Mouse (Mus musculus): ENCODE results near the gene Slc24a3. TPM values are rescaled to one million over a fixed set of nuclear protein-coding genes. Genes with fewer than 3 reads are reported as not detected.
A peak's percentile ranks its signal among the peaks of the same experiment; 100 is the strongest.

The Slc24a3 gene
- total RNA-seq, 4 experiments from 2014 or later, result 151 to 176 (median 168) TPM

GRCm38 (mm10) chr2:145533086-145533485 lies 365.5 kb downstream of the Slc24a3 start:
- no peak for DNase-seq (ENCODE audit: low spot score in 2 of 2)

DNA sequence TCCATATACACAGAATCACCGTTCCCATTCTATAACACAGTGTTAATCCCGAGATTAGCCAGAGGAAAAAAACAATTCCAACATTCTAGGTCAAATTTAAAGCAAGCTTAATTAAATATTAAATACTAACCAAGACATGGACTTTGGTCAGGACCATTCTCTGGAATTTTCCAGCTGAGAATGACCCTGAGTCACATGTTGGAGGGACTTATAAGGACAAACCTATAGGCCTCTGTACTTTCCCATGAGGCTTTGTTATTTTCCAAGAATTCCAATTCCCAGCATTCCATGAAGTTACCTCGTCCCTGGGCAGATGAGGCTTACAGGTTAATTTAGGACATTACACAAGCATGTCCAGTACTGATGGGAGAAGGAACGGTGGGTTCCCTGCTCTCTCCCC lies 367.8 kb downstream of the Slc24a3 start:
- no peak for DNase-seq (ENCODE audit: low spot score in 2 of 2)

DNA sequence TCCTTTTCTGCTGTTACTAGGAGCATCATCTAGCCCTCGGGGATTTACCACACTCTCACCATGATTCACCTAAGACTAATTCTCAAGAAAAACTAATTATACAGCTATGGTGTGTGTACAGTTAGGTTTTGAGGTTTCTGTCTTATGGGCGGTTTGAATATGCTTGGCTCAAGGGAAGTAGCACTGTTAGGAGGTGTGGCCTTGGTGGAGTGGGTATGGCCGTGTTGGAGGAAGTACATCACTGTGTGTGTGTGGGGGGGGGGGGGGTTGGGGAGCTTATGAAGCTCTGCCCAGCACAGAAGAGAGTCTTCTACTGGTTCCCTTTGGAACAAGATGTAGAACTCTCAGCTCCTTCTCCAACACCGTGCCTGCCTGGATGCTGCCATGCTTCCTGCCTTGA lies 368.2 kb downstream of the Slc24a3 start:
- no peak for DNase-seq (ENCODE audit: low spot score in 2 of 2)

- DNase-seq (ENCODE audit: low spot score in 2 of 2), result no peak
Observed at GRCm38 (mm10) chr2:145536986-145537385, 369.4 kb downstream of the Slc24a3 start.

- no peak for DNase-seq (ENCODE audit: low spot score in 2 of 2)
Observed at GRCm38 (mm10) chr2:145541695-145542094, 374.1 kb downstream of the Slc24a3 start.

GRCm38 (mm10) chr2:145546071-145546470 lies 378.5 kb downstream of the Slc24a3 start:
- DNase-seq (ENCODE audit: low spot score in 2 of 2), result no peak

- DNase-seq (ENCODE audit: low spot score in 2 of 2), result no peak
Observed at GRCm38 (mm10) chr2:145554722-145555252, 387.2 kb downstream of the Slc24a3 start.

DNA sequence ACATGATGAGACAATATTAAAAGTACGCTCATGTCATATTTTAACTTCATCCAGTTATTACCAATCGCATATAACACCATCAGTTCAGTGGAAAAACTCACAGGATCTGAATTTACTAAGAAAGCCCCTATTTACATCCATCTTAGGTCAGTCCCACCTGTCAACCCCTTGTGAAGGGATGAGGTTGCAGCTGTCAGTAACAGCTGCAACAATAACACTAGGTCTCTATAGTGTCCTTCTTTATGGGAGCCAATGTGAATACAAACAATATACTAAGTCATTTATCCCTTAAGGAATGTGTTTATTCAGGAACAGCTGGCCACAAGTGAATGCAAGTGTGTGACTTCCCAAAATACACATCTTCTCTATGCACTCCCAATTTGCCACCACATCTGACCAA lies 388.2 kb downstream of the Slc24a3 start:
- DNase-seq (ENCODE audit: low spot score in 2 of 2), result no peak

GRCm38 (mm10) chr2:145557361-145557931 lies 389.9 kb downstream of the Slc24a3 start:
- DNase-seq (ENCODE audit: low spot score in 2 of 2), result peak; percentile 12 to 28

- no peak for DNase-seq (ENCODE audit: low spot score in 2 of 2)
Observed at GRCm38 (mm10) chr2:145562493-145562892, 394.9 kb downstream of the Slc24a3 start.

- no peak for DNase-seq (ENCODE audit: low spot score in 2 of 2)
Observed at GRCm38 (mm10) chr2:145564596-145564995, 397.0 kb downstream of the Slc24a3 start.

DNA sequence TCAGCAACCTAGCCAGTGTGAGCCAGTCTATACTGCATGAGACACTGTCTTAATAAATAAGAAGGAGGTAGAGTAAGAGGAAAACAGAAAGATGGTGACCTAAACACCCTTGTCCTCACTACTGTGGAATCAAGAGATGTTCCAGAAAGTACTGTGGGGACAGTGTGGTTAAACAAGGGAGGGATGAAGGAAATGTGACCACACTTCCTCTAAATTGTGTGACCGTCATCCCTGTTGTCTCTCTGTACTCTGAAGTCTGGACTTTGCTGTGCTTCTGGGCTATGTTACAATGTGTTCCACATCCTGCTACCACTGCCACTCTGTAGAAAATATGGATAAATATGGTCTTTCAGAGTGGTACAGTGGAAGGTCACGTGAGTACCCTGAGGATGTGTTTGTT lies 399.4 kb downstream of the Slc24a3 start:
- no peak for DNase-seq (ENCODE audit: low spot score in 2 of 2)

DNA sequence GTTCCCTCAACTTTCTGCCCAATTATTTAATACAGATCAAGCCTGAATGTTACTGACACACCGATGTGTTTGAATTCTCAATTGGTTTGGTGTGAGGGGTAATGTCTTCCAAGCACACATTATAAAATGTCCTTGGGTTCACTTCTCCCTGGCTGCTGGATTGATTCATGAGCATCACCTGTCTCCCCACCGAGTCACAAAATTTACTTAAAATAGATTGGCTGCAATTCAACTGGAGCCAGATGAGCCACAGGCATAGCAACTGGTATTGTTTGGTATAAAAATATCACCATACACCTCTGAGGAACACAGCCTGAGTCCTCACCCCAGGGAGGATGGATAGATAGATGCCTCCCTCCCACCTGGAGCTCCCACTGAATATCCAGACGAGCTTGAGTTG lies 404.4 kb downstream of the Slc24a3 start:
- DNase-seq (ENCODE audit: low spot score in 2 of 2), result no peak

DNA sequence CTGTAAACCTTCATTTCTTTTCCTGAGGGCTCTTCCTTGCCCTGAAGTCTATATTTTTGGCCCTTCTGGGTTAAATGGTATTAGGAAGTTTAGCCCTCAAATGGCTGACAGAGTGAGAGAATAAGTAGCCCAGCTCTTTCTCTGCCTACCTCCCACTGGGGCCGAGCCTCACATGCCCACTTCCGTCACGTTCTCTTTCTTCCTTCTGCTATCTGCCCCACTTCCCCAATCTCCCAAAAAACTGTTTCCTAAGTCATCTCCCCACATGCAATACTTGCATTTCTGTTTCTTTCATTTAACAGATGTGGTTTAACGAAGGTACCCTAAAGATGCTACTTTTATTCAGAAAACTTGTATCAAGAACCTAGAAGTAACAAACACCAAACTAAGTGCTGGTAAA lies 406.6 kb downstream of the Slc24a3 start:
- DNase-seq (ENCODE audit: low spot score in 2 of 2), result no peak

GRCm38 (mm10) chr2:145583103-145583502 lies 415.5 kb downstream of the Slc24a3 start:
- no peak for DNase-seq (ENCODE audit: low spot score in 2 of 2)

DNA sequence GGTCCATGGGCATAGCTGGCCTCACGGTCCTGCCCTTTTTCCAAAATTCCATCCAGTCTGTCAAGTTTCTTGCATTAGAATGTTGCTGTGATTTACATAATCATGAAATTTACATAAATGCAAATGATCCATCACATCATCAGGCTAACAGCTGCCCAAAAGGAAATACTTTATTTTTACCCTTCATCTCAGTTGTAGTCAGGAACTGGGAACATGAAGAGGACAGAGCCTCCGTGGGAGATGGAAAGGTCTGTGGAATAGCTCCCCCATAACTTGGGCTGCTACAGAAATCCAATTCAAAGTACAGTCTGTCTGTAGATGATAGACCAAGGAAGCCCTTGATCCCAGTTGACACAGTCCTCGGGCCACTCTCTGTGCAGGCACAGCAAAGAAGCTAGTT lies 417.9 kb downstream of the Slc24a3 start:
- DNase-seq (ENCODE audit: low spot score in 2 of 2), result no peak

DNA sequence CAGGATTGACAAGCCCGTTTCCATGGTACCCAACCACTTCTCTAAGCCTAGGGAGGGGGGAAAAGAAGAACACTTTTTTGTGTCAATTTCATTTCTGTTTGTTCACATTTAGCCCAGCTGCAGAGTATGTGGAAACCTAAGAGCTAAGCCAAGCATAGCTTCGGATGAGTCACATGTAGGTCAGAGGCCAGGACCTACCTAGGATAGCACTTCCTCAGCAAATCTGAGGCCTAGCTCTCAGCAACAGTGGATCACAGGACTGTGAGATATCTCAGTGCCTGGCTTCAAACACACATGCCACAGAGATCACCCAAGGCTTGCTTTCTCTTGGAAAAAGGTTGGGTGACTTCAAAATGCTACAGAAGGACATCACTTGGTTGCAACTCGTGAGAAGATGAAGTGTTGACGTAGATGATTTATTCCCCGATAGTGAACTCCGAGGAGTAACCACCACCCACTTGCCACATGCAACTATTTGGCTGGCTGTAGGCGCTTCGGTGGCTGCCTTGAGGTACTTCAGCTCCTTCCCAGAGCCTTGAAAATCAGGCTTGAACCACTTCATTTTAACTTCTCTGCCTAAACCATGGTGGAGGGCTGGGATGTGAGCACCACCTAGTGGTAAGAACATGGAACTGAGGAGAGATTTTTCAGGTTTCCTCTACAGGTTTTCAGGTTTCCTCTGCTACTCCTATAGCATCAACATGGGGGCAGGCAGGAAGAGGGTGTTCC lies 420.6 kb downstream of the Slc24a3 start:
- peak; percentile 60 to 68 for DNase-seq (ENCODE audit: low spot score in 2 of 2)

DNA sequence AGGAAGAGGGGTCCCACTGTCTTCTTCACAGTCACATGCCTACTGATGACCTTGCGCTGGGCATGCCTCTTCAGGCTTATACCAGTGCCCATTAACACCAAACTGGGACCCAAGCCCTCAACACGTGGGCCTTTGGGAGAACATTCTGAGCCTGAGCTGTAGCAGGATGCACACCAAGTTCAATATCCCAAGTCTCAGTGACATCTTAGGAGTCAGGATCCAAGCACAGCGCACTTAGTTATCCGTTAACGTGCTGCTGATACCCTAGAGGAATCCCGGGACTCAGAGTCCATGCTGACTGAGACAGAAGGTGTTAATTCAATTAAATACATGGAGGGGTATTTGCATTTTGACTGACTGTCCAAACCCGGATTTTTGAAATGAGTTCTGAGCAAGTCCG lies 424.3 kb downstream of the Slc24a3 start:
- DNase-seq (ENCODE audit: low spot score in 2 of 2), result no peak

GRCm38 (mm10) chr2:145593649-145594347 lies 426.2 kb downstream of the Slc24a3 start:
- no peak for DNase-seq (ENCODE audit: low spot score in 2 of 2)

- DNase-seq (ENCODE audit: low spot score in 2 of 2), result no peak
Observed at GRCm38 (mm10) chr2:145597866-145598265, 430.3 kb downstream of the Slc24a3 start.

- DNase-seq (ENCODE audit: low spot score in 2 of 2), result no peak
Observed at GRCm38 (mm10) chr2:145607844-145608243, 440.3 kb downstream of the Slc24a3 start.
